Mouse (Mus musculus) layer of hippocampus, adult 8-10 months (tissue): Measurements from ENCODE around the gene Pom121. TPM values are rescaled to one million over a fixed set of nuclear protein-coding genes. Genes with fewer than 3 reads are reported as not detected.
"Not testable (repeated sequence)": the region's sequence is repeated elsewhere in the genome, so short reads cannot be mapped to it uniquely, and the experiment has no call there.

Source experiments
- DNase-seq, 2 experiments: peaks; one replicate each; pipeline ENCODE4 v3.0.0; 2022; ENCODE audit warnings: low spot score in 2 of 2
- microRNA-seq, 2 experiments: library from miRNA; unstranded; fragments of <30 nt; microRNA quantifications; one replicate each; pipeline ENCODE4 v1.2.0; 2022
- total RNA-seq, 4 experiments: library from RNA; stranded (reverse); gene quantifications; 2 replicates each; pipeline ENCODE4 v1.2.4; 2022

The Pom121 gene
- total RNA-seq, 4 experiments from 2014 or later, result 45.0 to 48.3 (median 46.9) TPM

- DNase-seq, result not testable (repeated sequence)
Measured at GRCm38 (mm10) chr5:135369196-135369595, 25.1 kb downstream of the Pom121 start.

GRCm38 (mm10) chr5:135368312-135368711, 26.0 kb downstream of the Pom121 start:
- no peak for DNase-seq

GRCm38 (mm10) chr5:135367841-135368240, 26.5 kb downstream of the Pom121 start:
- no peak for DNase-seq

GRCm38 (mm10) chr5:135363540-135363939, 30.8 kb downstream of the Pom121 start:
- DNase-seq, result no peak

GRCm38 (mm10) chr5:135362572-135362971, 31.8 kb downstream of the Pom121 start:
- DNase-seq, result no peak

- DNase-seq, result no peak
Measured at GRCm38 (mm10) chr5:135359772-135360171, 34.6 kb downstream of the Pom121 start.

- DNase-seq, result no peak
Measured at GRCm38 (mm10) chr5:135357556-135357955, 36.8 kb downstream of the Pom121 start.

GRCm38 (mm10) chr5:135356090-135356489, 38.3 kb downstream of the Pom121 start:
- no peak for DNase-seq

GRCm38 (mm10) chr5:135353564-135353963, 40.8 kb downstream of the Pom121 start:
- DNase-seq, result no peak

- no peak for DNase-seq
Measured at GRCm38 (mm10) chr5:135352995-135353394, 41.4 kb downstream of the Pom121 start, which contains the start of gene Trim50. Trim50 (plus strand) TSS chr5:135353295.

GRCm38 (mm10) chr5:135351606-135352005, 42.7 kb downstream of the Pom121 start:
- no peak for DNase-seq

GRCm38 (mm10) chr5:135349862-135350261, 44.5 kb downstream of the Pom121 start, which contains the start of gene Fkbp6:
Fkbp6 (minus strand) TSS chr5:135350044.
- DNase-seq, result no peak

- DNase-seq, result no peak
Measured at GRCm38 (mm10) chr5:135347511-135348011, 46.8 kb downstream of the Pom121 start.

- no peak for DNase-seq
Measured at GRCm38 (mm10) chr5:135346430-135346829, 47.9 kb downstream of the Pom121 start.

- DNase-seq, result no peak
Measured at GRCm38 (mm10) chr5:135345989-135346388, 48.4 kb downstream of the Pom121 start.

- DNase-seq, result no peak
Measured at GRCm38 (mm10) chr5:135337575-135337974, 56.8 kb downstream of the Pom121 start.

- no peak for DNase-seq
Measured at GRCm38 (mm10) chr5:135331161-135331560, 63.2 kb downstream of the Pom121 start.

- no peak for DNase-seq
Measured at GRCm38 (mm10) chr5:135330201-135330600, 64.1 kb downstream of the Pom121 start.

GRCm38 (mm10) chr5:135329471-135329870, 64.9 kb downstream of the Pom121 start:
- no peak for DNase-seq

Small RNAs within 50 kb of the gene (microRNA-seq; reads per million reads assigned to microRNA genes)
- gene Mir7033, result 0.32 to 1.0 reads per million in 2 experiments

Other genes with a start within 250 kb of the Pom121 start
- 10 to 100 TPM; 25.4 to 34.4 (median 28.4) TPM for gene Tbl2, start 244.9 kb downstream of the Pom121 start, total RNA-seq
- gene Bcl7b, start 226.3 kb downstream of the Pom121 start, total RNA-seq, result 10 to 100 TPM; 46.6 to 51.8 (median 49.6) TPM
- 10 to 100 TPM; 67.3 to 95.8 (median 83.4) TPM for gene Baz1b, start 207.3 kb downstream of the Pom121 start, total RNA-seq
- 1 to 10 TPM; 4.7 to 7.4 (median 5.7) TPM for gene Fzd9, start 143.3 kb downstream of the Pom121 start, total RNA-seq
- gene Fkbp6, start 44.5 kb downstream of the Pom121 start, total RNA-seq, result under 1 TPM in 3 of 4 experiments, not detected in 1; 0.25 to 0.80 (median 0.61) TPM
- not detected for gene Trim50, start 41.3 kb downstream of the Pom121 start, total RNA-seq
- 10 to 100 TPM; 23.5 to 30.2 (median 26.1) TPM for gene Nsun5, start 24.6 kb downstream of the Pom121 start, total RNA-seq
- gene Hip1, start 150.6 kb upstream of the Pom121 start, total RNA-seq, result 10 to 100 TPM; 34.4 to 48.8 (median 44.9) TPM
- not detected for gene Ccl26, start 169.0 kb upstream of the Pom121 start, total RNA-seq
- gene Ccl24, start 178.5 kb upstream of the Pom121 start, total RNA-seq, result under 1 TPM in 1 of 4 experiments, not detected in 3; 0.61 TPM
- 10 to 100 TPM; 80.8 to 90.5 (median 88.2) TPM for gene Rhbdd2, start 238.1 kb upstream of the Pom121 start, total RNA-seq